Mouse (Mus musculus) mouse trophoblast stem cell (cell line): ENCODE results near the gene Atf6.

Experiments used
- in situ Hi-C, 2 experiments: fragments of 300-500 bp; cut with MseI, MboI; formaldehyde crosslinking; loops; 2 replicates in 1 of 2; 3 replicates in 1 of 2; pipeline ENCODE4 v1.15.1; 2025

The Atf6 gene

DNA sequence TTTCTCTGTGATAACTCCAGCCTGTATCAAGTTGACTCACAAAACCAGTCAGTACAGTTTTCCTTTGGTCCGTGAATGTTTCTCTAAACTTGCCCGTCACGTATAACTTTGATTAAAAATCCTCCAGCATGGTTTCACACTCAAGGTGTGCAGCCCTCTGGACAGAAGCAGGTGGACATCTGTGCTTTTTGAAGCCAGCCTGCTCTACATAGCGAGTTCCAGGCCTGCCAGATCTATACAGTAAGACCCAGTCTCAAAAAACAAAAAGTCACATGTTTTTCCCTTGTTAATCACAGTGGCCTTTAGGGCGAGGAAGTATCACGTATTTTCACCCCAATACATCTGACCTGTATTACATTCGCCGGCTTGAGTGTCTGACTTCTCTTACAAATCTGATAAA is 16.8 kb upstream of the Atf6 start:
- in situ Hi-C loops: no loop called here

- in situ Hi-C loops: no loop called here
These were observed 15.4 kb upstream of the Atf6 start for GRCm38 (mm10) chr1:170882915-170883485.

GRCm38 (mm10) chr1:170876906-170877305 is 9.3 kb upstream of the Atf6 start:
- in situ Hi-C loops: no loop called here

- in situ Hi-C loops: no loop called here
These were observed 8.1 kb upstream of the Atf6 start for GRCm38 (mm10) chr1:170875676-170876075.

- in situ Hi-C loops: no loop called here
These were observed 4.4 kb upstream of the Atf6 start for GRCm38 (mm10) chr1:170871961-170872360.

DNA sequence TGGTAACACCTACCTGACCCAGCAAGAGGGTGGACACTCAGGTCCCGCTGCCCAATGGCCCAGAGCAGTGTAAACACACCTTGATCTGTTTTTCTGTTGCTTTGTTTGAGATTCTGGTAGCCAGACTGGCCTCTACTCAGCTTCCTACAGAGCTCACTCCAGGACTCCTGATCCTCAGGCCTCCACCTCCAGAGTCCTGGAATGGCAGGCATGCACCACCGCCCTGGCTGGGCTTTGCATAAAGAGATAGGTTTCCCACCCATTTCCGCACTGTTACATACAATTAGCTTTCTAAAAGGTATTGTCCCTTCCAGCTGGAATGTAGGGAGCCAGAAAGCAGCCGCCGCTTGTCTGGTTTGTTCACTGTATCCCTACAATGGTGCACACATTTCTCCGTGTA is 3.8 kb upstream of the Atf6 start:
- in situ Hi-C loops: no loop called here

DNA sequence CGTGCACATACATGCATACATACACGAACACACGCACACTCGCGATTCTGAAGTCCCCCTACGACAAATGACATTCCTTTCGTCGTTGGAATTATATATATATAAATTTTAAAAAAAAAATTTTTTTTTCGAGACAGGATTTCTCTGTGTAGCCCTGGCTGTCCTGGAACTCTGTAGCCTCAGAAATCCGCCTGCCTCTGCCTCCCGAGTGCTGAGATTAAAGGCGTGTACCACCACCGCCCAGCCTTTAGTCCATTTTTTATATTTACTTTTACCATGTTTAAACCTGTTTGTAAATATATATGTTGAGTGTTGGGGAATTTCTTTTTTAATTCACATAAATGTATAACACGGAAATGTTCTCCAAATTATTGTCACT is 1.3 kb upstream of the Atf6 start:
- in situ Hi-C loops: no loop called here

GRCm38 (mm10) chr1:170868107-170868904 is 735 bp upstream of the Atf6 start:
- in situ Hi-C loops: no loop called here

DNA sequence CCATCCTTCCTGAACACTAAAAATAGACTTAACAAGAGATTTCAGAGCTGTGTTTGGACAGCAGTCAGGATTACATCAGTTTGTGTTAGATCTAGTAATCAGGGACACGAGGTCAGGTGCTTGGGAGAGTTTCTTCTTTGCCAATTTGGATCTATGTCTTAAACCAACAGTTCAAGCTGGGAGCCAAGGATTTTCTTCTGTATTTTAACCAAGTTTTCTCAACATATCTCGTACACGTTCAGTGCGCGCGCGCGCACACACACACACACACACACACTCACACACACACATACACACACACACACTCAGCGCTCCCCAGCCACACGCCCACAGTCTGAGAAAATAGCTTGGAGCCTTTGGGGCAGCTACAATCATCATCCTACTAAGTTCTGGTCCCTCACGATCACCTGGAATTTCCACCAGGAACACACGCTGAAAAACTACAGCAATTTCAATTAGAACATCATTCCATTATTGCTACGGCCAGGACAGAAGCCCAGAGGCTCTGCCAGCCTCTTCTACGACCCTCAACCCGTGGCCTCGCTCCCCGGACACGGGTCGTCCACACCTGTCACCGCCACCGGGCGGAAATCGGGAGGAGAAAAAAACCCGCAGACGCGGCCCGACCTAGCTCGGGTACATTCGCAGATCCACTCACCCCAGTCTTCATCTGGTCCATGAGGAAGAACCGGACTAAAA is 430 bp downstream of the Atf6 start:
- in situ Hi-C loops: no loop called here

- in situ Hi-C loops: no loop called here
These were observed 2.2 kb downstream of the Atf6 start for GRCm38 (mm10) chr1:170865406-170865805.

GRCm38 (mm10) chr1:170864754-170865153 is 2.8 kb downstream of the Atf6 start:
- in situ Hi-C loops: no loop called here

DNA sequence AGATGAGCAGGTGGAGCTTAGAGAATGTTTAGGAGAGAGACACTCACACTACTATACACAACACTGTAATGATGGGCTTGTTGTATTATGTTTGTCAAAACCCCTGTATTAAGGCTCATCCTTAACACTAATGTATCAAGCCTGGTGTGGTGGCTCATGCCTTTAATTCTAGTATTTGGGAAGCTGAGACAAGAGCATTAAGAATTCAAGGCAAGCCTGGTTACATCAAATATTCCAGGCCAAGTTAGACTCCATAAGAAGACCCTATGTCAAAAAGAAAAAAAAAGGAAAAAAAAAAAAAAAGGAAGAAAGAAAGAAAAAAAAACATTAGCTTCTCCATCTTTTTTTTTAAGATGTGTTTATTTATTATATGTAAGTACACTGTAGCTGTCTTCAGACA is 3.3 kb downstream of the Atf6 start:
- in situ Hi-C loops: no loop called here

- in situ Hi-C loops: no loop called here
These were observed 4.5 kb downstream of the Atf6 start for GRCm38 (mm10) chr1:170863033-170863432.

- in situ Hi-C loops: no loop called here
These were observed 5.2 kb downstream of the Atf6 start for GRCm38 (mm10) chr1:170862435-170862717.

- in situ Hi-C loops: no loop called here
These were observed 5.7 kb downstream of the Atf6 start for GRCm38 (mm10) chr1:170861671-170862434.

DNA sequence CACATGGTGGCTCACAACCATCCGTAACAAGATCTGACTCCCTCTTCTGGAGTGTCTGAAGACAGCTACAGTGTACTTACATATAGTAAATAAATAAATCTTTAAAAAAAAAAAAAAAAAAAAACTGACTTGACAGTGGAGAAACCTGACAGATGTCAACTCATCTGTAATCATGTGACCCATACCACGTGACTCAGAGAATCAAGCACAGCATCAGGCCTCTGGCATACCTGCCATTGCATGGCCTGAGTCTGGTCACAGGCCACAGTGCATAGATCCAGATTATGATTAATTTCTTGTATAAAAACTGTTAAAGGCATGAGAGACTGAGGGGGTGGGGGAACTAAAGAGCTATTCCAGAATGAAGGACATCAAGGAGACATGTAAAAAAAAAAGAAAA is 8.7 kb downstream of the Atf6 start:
- in situ Hi-C loops: no loop called here

- in situ Hi-C loops: no loop called here
These were observed 10.2 kb downstream of the Atf6 start for GRCm38 (mm10) chr1:170857369-170857768.

- in situ Hi-C loops: no loop called here
These were observed 12.4 kb downstream of the Atf6 start for GRCm38 (mm10) chr1:170855056-170855760.

DNA sequence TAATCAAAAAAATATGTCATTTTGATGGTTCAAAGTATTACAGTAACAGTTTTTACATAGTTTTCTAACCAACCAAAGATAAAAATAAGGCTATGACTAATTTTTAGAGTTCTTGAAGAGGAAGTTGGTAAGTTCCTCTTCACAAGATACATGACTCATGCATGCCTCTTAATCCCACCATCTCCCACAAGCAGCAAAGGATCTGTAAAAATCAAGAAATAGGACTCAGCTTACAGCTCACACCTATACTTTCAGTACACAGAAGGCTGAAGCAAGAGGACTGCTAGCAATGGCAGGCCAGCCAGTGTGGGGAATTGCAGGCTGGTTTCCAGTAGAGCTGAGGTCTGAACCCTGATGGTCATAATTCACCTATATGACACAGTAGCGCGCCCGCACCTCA is 14.0 kb downstream of the Atf6 start:
- in situ Hi-C loops: no loop called here

DNA sequence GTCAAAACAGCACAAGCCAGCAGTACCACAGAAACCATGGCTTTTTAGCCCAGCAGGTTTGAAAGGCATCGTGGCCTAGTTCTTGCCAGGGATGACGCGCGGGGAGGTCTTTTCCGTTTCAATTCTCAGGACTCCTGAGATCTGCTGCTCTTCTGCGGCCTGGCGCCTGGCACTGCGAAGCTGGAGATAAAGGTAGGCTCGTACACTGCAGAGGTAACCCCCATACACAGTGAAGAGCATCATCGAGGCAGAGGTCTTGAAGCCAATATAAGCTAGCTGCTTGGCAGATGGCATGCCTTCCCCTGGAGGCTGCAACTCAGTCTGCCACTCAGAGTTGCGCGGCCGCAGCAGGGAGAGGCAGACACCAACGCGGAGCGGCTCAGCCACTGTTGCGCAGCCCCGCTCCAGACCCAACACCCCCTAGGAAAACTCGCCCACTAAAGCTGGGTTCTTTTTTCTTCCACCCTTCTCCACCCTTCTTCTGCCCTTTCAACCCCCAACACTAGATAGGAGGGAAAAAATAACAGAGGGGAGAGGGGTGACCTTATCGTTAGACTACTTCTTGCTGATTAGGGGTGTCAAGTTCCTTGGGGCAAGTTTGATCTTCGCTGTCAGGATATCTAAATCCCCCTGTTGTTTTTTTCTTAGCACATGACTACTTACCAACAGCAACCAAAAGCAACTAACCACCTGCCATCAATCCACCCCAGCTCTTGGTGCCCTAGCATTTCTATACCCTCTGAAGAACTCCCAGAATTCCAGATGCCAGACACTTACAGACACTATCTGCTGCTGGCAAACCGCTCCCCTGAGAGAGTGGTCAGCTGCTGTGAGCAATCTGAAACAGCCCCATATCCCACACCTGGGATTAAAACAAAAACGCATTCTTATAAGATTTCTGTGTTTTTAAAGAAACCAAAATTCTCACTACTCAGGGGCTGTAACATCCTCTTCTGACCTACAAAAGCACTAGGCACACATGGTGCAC is 16.6 kb downstream of the Atf6 start:
- in situ Hi-C loops: no loop called here

GRCm38 (mm10) chr1:170850007-170850406 is 17.6 kb downstream of the Atf6 start:
- in situ Hi-C loops: no loop called here
